Mouse (Mus musculus) kidney, postnatal 0 days (tissue): Measurements from ENCODE around the gene Rgs7. TPM values are rescaled to one million over a fixed set of nuclear protein-coding genes. Genes with fewer than 3 reads are reported as not detected.

Source experiments
- ATAC-seq: fragments of 200-750 bp; cut with Nextera tagmentation; replicated peaks from 2 replicates; pipeline ENCODE4 v1.8.0; 2017; ENCODE audit warnings: low read depth, moderate number of reproducible peaks, moderate TSS enrichment, moderate library complexity; ENCODE audit not compliant: low FRiP score
- DNase-seq: peaks from one replicate; pipeline ENCODE4 v3.0.0-alpha.2; 2016; ENCODE audit warnings: low spot score
- H3K27ac ChIP-seq: fragments of 300-500 bp; sonication (generic); 2 replicates; pipeline ENCODE4 v1.5.1; 2014; ENCODE audit warnings: mild to moderate bottlenecking
- H3K27me3 ChIP-seq: fragments of 300-500 bp; sonication (generic); 2 replicates; pipeline ENCODE4 v1.6.1; 2014; ENCODE audit warnings: low read length, mixed read lengths; ENCODE audit not compliant: insufficient read depth
- H3K36me3 ChIP-seq: fragments of 300-500 bp; sonication (generic); 2 replicates; pipeline ENCODE4 v1.6.1; 2014; ENCODE audit warnings: low read length, mixed read lengths; ENCODE audit not compliant: insufficient read depth
- H3K4me1 ChIP-seq: fragments of 300-500 bp; sonication (generic); replicated peaks from 2 replicates; pipeline ENCODE4 v1.6.1; 2014; ENCODE audit warnings: antibody characterized with exemption, low read length, mixed read lengths; ENCODE audit not compliant: insufficient read depth
- H3K4me2 ChIP-seq: fragments of 300-500 bp; sonication (generic); 2 replicates; pipeline ENCODE4 v1.6.1; 2014; ENCODE audit warnings: mild to moderate bottlenecking, low read length, moderate library complexity, mixed read lengths
- H3K4me3 ChIP-seq: fragments of 300-500 bp; sonication (generic); replicated peaks from 2 replicates; pipeline ENCODE4 v1.5.1; 2014; ENCODE audit warnings: low read depth, low read length
- H3K9ac ChIP-seq: fragments of 300-500 bp; sonication (generic); 2 replicates; pipeline ENCODE4 v1.6.1; 2014; ENCODE audit warnings: low read depth, low read length
- H3K9me3 ChIP-seq: fragments of 300-500 bp; sonication (generic); replicated peaks from 2 replicates; pipeline ENCODE4 v1.6.1; 2016; ENCODE audit warnings: low read length, inconsistent platforms, mixed read lengths
- CTCF ChIP-seq: IDR thresholded peaks from 2 replicates; pipeline ENCODE4 v1.5.1; 2016; ENCODE audit warnings: antibody characterized with exemption, low read depth, mild to moderate bottlenecking, moderate library complexity
- WGBS: fragments of 180-500 bp; shearing (Covaris S2); extraction: QIAGEN DNeasy Blood & Tissue Kit; methylation state at CpG from one replicate; pipeline ENCODE4 v1.1.7; 2014; 5-methylcytosine and 5-hydroxymethylcytosine counted together
- polyA plus RNA-seq: library from polyadenylated mRNA; unstranded; fragments of >200 nt; fragmentation: Nextera tagmentation; extraction: Ambion mirVana; gene quantifications from 2 replicates; pipeline ENCODE4 v1.2.1, GENCODE M21; 2015

Rgs7 gene
- polyA plus RNA-seq, 1 experiment from 2014 or later = 0.53 TPM

DNA sequence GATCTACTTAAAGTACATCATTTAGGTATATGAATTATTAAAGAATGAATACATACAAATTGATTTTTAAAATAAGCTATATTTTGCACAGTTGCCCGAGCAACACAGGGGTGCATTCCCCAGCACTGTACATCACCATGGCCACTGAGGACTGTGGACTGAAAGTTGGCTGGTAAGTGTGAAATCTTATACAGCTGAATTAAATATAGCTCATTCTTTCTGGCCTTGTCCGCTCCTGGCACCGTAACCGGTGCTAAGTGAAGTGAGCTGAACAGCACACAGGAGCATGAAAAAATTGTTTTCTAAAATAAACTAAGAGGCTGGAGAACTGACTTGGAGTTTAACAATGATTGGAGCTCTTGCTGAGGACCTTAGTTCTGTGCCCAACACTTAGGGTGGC, 71.4 kb downstream of the Rgs7 start:
- H3K4me2 ChIP-seq = no peak overlapping the region
- ATAC-seq (no peak), DNase-seq (no peak)
- H3K9ac ChIP-seq = no peak overlapping the region
- TF ChIP-seq CTCF = no peak
- no peak overlapping the region for H3K4me3 ChIP-seq
- H3K4me1 ChIP-seq = no peaks in the 10 kb centered on the region
- WGBS = 82% methylated on average over 4 of the region's 4 CpGs
- no peak overlapping the region for H3K27ac ChIP-seq
- H3K36me3 ChIP-seq = no peaks in the 10 kb centered on the region
- no peaks in the 10 kb centered on the region for H3K9me3 ChIP-seq
- no peaks in the 10 kb centered on the region for H3K27me3 ChIP-seq

GRCm38 (mm10) chr1:175415728-175416127, 76.6 kb downstream of the Rgs7 start:
- Histone ChIP-seq H3K4me3 (no peak overlapping the region), H3K9ac (no peak overlapping the region), H3K4me1 (no peaks in the 10 kb centered on the region), H3K36me3 (no peaks in the 10 kb centered on the region), H3K9me3 (no peaks in the 10 kb centered on the region), H3K27ac (no peak overlapping the region), H3K4me2 (no peak overlapping the region), H3K27me3 (no peaks in the 10 kb centered on the region)
- ATAC-seq (no peak), DNase-seq (no peak)
- no peak for TF ChIP-seq CTCF
- WGBS = 59% methylated on average over 9 of the region's 9 CpGs

- DNase-seq (no peak), ATAC-seq (no peak)
- H3K4me3 ChIP-seq = no peak overlapping the region
- no peak for TF ChIP-seq CTCF
- no peaks in the 10 kb centered on the region for H3K27me3 ChIP-seq
- H3K9ac ChIP-seq = no peak overlapping the region
- 26% methylated on average over 3 of the region's 3 CpGs for WGBS
- H3K27ac ChIP-seq = no peak overlapping the region
- no peaks in the 10 kb centered on the region for H3K36me3 ChIP-seq
- no peaks in the 10 kb centered on the region for H3K4me1 ChIP-seq
- no peak overlapping the region for H3K4me2 ChIP-seq
- no peaks in the 10 kb centered on the region for H3K9me3 ChIP-seq
Measured at GRCm38 (mm10) chr1:175410399-175410798, 81.9 kb downstream of the Rgs7 start.

- Histone ChIP-seq H3K4me1 (no peaks in the 10 kb centered on the region), H3K4me3 (no peak overlapping the region), H3K9ac (no peak overlapping the region), H3K4me2 (no peak overlapping the region), H3K9me3 (no peaks in the 10 kb centered on the region), H3K27ac (no peak overlapping the region), H3K27me3 (no peaks in the 10 kb centered on the region), H3K36me3 (no peaks in the 10 kb centered on the region)
- WGBS = 85% methylated on average over 4 of the region's 4 CpGs
- ATAC-seq (no peak), DNase-seq (no peak)
- no peak for TF ChIP-seq CTCF
Measured at GRCm38 (mm10) chr1:175391894-175392293, 100.4 kb downstream of the Rgs7 start.

DNA sequence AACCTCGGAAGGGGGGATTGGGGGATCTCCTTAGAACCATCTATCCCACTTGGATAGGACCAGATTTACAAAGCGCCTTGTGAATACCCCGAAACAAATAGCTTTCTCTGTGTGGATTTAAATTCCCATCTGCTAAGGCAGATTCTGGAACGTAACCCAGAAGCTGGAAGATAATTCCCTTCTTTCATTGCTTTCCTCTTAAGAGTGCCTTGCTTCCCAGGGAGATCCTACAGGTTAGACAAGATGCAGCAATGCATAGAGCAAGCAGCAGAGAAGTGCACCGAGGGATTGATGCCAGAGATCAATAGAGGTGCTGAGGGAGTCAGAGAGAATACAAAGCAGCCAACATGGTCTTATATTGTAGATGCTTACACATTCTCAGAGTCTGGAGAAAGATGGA, 103.0 kb downstream of the Rgs7 start:
- ATAC-seq (no peak), DNase-seq (no peak)
- Histone ChIP-seq H3K27ac (no peak overlapping the region), H3K4me2 (no peak overlapping the region), H3K27me3 (no peaks in the 10 kb centered on the region), H3K4me3 (no peak overlapping the region), H3K36me3 (no peaks in the 10 kb centered on the region), H3K9me3 (no peaks in the 10 kb centered on the region), H3K4me1 (no peaks in the 10 kb centered on the region), H3K9ac (no peak overlapping the region)
- WGBS = 79% methylated on average over 5 of the region's 5 CpGs
- TF ChIP-seq CTCF = no peak

GRCm38 (mm10) chr1:175385581-175386235, 106.6 kb downstream of the Rgs7 start:
- no peak for TF ChIP-seq CTCF
- H3K4me1 ChIP-seq = no peaks in the 10 kb centered on the region

GRCm38 (mm10) chr1:175372571-175372970, 119.7 kb downstream of the Rgs7 start:
- Histone ChIP-seq H3K9ac (no peak overlapping the region), H3K4me1 (no peaks in the 10 kb centered on the region), H3K9me3 (no peaks in the 10 kb centered on the region), H3K27me3 (no peaks in the 10 kb centered on the region), H3K4me2 (no peak overlapping the region), H3K36me3 (no peaks in the 10 kb centered on the region), H3K27ac (no peak overlapping the region), H3K4me3 (no peak overlapping the region)
- DNase-seq (no peak), ATAC-seq (no peak)
- TF ChIP-seq CTCF = no peak

More at GRCm38 (mm10) chr1:175385581-175386235, 106.6 kb downstream of the Rgs7 start:
- Histone ChIP-seq H3K27me3 (no peaks in the 10 kb centered on the region), H3K27ac (no peak overlapping the region), H3K9me3 (no peaks in the 10 kb centered on the region), H3K36me3 (no peaks in the 10 kb centered on the region), H3K4me2 (no peak overlapping the region), H3K4me3 (no peak overlapping the region), H3K9ac (no peak overlapping the region)
- 32% methylated on average over 3 of the region's 3 CpGs for WGBS
- DNase-seq (no peak), ATAC-seq (no peak)
